ENCODE assay signal across 8 mouse cellular contexts in genomic region chr16:38902111-38902778, GRCm38 (mm10). TPM values are rescaled to one million over a fixed set of nuclear protein-coding genes. Genes with fewer than 3 reads are reported as not detected.
A peak's percentile ranks its signal among the peaks of the same experiment; 100 is the strongest.
DNase-seq lines count a peak whose midpoint lies in the region; ATAC-seq lines count a peak whose summit lies in the region.

No protein-coding gene starts in this region.

- DNase-seq in adrenal gland, adult 18-20 months (ENCODE audit: low spot score in 2 of 2): peak; percentile 96 to 97
- peak; percentile 92 for DNase-seq in embryo, embryonic 10 days (ENCODE audit: low spot score)
- DNase-seq in gastrocnemius, postnatal 25 days: peak; percentile 89
- DNase-seq in left cerebral cortex, postnatal 10 days (ENCODE audit: extremely low spot score in 1 of 2, low spot score in 2 of 2): peak; percentile 83 to 93
- DNase-seq in right cerebral cortex, postnatal 14 days: peak; percentile 90
- peak; percentile 82 to 88 for DNase-seq in urinary bladder, postnatal 36 days (ENCODE audit: low spot score in 2 of 2)

- intact Hi-C loops in left cerebral cortex, postnatal 10 days (cut with DNase I): loop anchor here (5.0 kb wide), 3 partner anchors 40 to 145 kb away; no protein-coding TSS in a partner anchor

- ATAC-seq in inflammation-experienced regulatory T-cells, adult 6 months: peak; percentile 90
- peak; percentile 97 for ATAC-seq in megakaryocyte-erythroid progenitor cell, adult 5-6 weeks (replicated peaks; ENCODE audit: low FRiP score, low TSS enrichment, poor library complexity, severe bottlenecking)

RNA-seq across cellular contexts. Expression of gene Igsf11, which starts 9.8 kb away (rescaled TPM):
- 10 to 100 TPM in 1 of 2 experiments, 1 to 10 TPM in 1; 4.9 to 40.9 TPM for total RNA-seq in adrenal gland, adult 18-20 months (2021)
- total RNA-seq in gastrocnemius, postnatal 25 days (2021): under 1 TPM; 0.21 to 0.43 TPM
- polyA plus RNA-seq in inflammation-experienced regulatory T-cells, adult 6 months (2017; shearing (Covaris generic)): not detected
- total RNA-seq in left cerebral cortex, postnatal 10 days (2021): 10 to 100 TPM; 23.6 to 28.1 TPM
- not detected in 2 replicates for total RNA-seq in megakaryocyte-erythroid progenitor cell, adult 5-6 weeks (2014; fragmentation: Nextera tagmentation)
- total RNA-seq in megakaryocyte-erythroid progenitor cell, adult 5-6 weeks (2017): not detected in 2 replicates

Comparison
In these comparisons a context has a peak if more than half of its experiments do, and no peak if none do; other contexts are left out.
1. Peak in every context shown above with its lines: DNase-seq and ATAC-seq.
2. RNA of gene Igsf11, which starts 9.8 kb away (total RNA-seq): 4.9 to 40.9 TPM in adrenal gland, adult 18-20 months and 23.6 to 28.1 TPM in left cerebral cortex, postnatal 10 days; 0.21 to 0.43 TPM in gastrocnemius, postnatal 25 days and not detected in megakaryocyte-erythroid progenitor cell, adult 5-6 weeks; every median in the first group is over 4 times any median in the second.